Mouse (Mus musculus) heart, embryonic 12.5 days (tissue): Measurements from ENCODE around the gene 6330409D20Rik. TPM values are rescaled to one million over a fixed set of nuclear protein-coding genes. Genes with fewer than 3 reads are reported as not detected.

Experiments used
- microRNA counts: library from miRNA; unstranded; fragments of <30 nt; microRNA quantifications from one replicate; lab custom pipeline; 2017
- microRNA-seq: library from miRNA; unstranded; fragments of <30 nt; microRNA quantifications from one replicate; pipeline ENCODE4, GENCODE M21; 2017
- polyA plus RNA-seq: library from polyadenylated mRNA; unstranded; fragments of >200 nt; fragmentation: Nextera tagmentation; extraction: Ambion mirVana; gene quantifications from 2 replicates; pipeline ENCODE4 v1.2.1, GENCODE M21; 2016

The 6330409D20Rik gene
- polyA plus RNA-seq, 1 experiment from 2014 or later = not detected

MicroRNAs within 50 kb of the gene (microRNA counts, 519-probe panel; counts per million panel counts)
- not detected for microRNA mmu-miR-2861 (lab: Ali Mortazavi, UCI)

Small RNAs within 50 kb of the gene (microRNA-seq; reads per million reads assigned to microRNA genes)
- not detected for gene Mir2861
- not detected for gene Mir3960
- gene Mir8093 = not detected

Other genes with a start within 250 kb of the 6330409D20Rik start
- 7.9 and 9.0 TPM in 2 replicates for gene Fam102a, start 205.7 kb downstream of the 6330409D20Rik start, polyA plus RNA-seq
- gene Dpm2, start 170.2 kb downstream of the 6330409D20Rik start, polyA plus RNA-seq = 68.0 and 71.5 TPM in 2 replicates
- 0.23 and 0.33 TPM in 2 replicates for gene Pip5kl1, start 166.2 kb downstream of the 6330409D20Rik start, polyA plus RNA-seq
- gene 9430097D07Rik, start 165.3 kb downstream of the 6330409D20Rik start, polyA plus RNA-seq = 0.18 and 0.24 TPM in 2 replicates
- gene St6galnac4, start 153.9 kb downstream of the 6330409D20Rik start, polyA plus RNA-seq = 45.6 and 47.2 TPM in 2 replicates
- gene St6galnac6, start 141.3 kb downstream of the 6330409D20Rik start, polyA plus RNA-seq = 31.6 and 35.3 TPM in 2 replicates
- gene Ak1, start 119.3 kb downstream of the 6330409D20Rik start, polyA plus RNA-seq = 285 and 294 TPM in 2 replicates
- 159 and 168 TPM in 2 replicates for gene Eng, start 94.4 kb downstream of the 6330409D20Rik start, polyA plus RNA-seq
- gene Fpgs, start 36.9 kb downstream of the 6330409D20Rik start, polyA plus RNA-seq = 18.7 and 20.3 TPM in 2 replicates
- gene Cdk9, start 27.9 kb downstream of the 6330409D20Rik start, polyA plus RNA-seq = 67.5 and 73.3 TPM in 2 replicates
- gene Sh2d3c, start 20.0 kb downstream of the 6330409D20Rik start, polyA plus RNA-seq = 35.4 and 36.0 TPM in 2 replicates
- gene Tor2a, start 16.2 kb upstream of the 6330409D20Rik start, polyA plus RNA-seq = 38.5 and 39.3 TPM in 2 replicates
- 0.09 and 0.24 TPM in 2 replicates for gene Ttc16, start 34.6 kb upstream of the 6330409D20Rik start, polyA plus RNA-seq
- 4.2 and 5.2 TPM in 2 replicates for gene Ptrh1, start 34.8 kb upstream of the 6330409D20Rik start, polyA plus RNA-seq
- gene Cfap157, start 43.4 kb upstream of the 6330409D20Rik start, polyA plus RNA-seq = 0.63 and 0.98 TPM in 2 replicates
- 30.8 and 31.1 TPM in 2 replicates for gene Stxbp1, start 106.2 kb upstream of the 6330409D20Rik start, polyA plus RNA-seq
- gene Fam129b, start 135.1 kb upstream of the 6330409D20Rik start, polyA plus RNA-seq = 62.0 and 64.4 TPM in 2 replicates
- 99.8 and 114 TPM in 2 replicates for gene Rpl12, start 220.5 kb upstream of the 6330409D20Rik start, polyA plus RNA-seq
- gene Lrsam1, start 220.6 kb upstream of the 6330409D20Rik start, polyA plus RNA-seq = 11.1 and 11.8 TPM in 2 replicates
- 19.7 and 20.0 TPM in 2 replicates for gene Slc2a8, start 241.1 kb upstream of the 6330409D20Rik start, polyA plus RNA-seq